Mouse (Mus musculus) B cell, adult 2 months (primary cell): Measurements from ENCODE around the gene Tank.

ENCODE experiments used
- DNase-seq, 2 experiments: peaks; one replicate each; pipeline ENCODE4 v3.0.0; 2022

Gene Tank

DNA sequence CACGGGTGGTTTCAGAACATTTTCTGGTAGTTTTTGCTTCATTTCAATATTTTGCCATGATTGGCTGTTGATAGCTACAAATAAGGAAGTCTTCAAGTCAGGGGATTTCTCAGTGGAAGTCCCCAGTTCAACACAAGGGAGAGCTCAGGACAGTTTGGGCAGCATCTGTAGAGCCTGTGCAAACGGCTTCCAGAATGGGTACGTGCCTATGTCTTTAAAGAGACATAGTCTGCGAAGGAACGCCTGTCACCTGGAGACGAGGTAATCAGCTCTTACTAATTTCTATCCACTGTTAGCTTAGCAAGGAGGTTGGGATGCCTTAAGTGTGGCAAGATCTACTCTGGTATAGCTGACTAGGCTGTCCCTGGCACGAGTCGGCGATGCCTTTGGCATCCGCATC lies at the start of gene Tank:
Gene Tank, plus strand, starts transcription at position 153 of the 400 bp plus-strand sequence.
- peak; percentile 76 to 79 for DNase-seq

DNA sequence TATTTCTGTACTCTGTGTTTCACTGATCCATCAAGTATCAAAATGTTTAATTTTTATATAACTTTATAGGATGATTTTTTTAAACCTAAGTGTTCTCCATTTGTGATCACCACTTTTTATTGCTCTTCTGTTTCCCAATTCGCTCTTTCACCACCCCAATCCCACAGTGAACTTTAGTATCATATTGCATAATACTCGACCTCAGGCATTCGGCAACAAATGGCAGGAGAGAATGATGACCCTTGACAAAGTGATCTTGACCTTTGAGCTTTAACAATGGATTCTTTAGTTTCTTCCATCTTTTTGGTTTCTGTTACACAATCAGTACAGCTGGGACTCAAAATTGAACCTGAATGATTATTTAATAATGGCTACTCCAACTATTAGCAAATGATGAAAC lies 46.1 kb upstream of the Tank start:
- no peak for DNase-seq

DNA sequence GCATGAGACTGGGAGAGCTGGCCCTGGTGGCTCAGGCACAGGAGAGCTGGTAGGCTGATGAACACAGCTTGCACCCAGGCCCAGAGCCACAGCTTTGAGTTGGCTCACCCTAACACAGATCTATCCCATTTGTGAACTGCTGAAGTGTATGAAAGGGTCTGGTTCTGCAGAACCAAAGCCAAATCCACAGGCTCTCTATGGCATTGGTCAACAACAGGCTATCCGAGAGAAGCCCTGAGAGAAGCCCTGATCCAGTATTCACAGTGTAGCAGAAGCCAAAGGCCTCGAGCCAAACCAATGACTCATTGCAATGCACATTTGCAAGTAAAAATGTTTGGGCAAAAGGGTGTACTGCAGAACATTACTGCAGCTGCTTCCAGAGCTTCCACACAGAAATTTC lies 45.3 kb upstream of the Tank start:
- DNase-seq: no peak

- DNase-seq: no peak
Observed at GRCm38 (mm10) chr2:61536901-61537300, 41.5 kb upstream of the Tank start.

GRCm38 (mm10) chr2:61539378-61539777 lies 39.0 kb upstream of the Tank start:
- no peak for DNase-seq

GRCm38 (mm10) chr2:61542426-61542825 lies 36.0 kb upstream of the Tank start:
- DNase-seq: no peak

- no peak for DNase-seq
Observed at GRCm38 (mm10) chr2:61545666-61546065, 32.7 kb upstream of the Tank start.

DNA sequence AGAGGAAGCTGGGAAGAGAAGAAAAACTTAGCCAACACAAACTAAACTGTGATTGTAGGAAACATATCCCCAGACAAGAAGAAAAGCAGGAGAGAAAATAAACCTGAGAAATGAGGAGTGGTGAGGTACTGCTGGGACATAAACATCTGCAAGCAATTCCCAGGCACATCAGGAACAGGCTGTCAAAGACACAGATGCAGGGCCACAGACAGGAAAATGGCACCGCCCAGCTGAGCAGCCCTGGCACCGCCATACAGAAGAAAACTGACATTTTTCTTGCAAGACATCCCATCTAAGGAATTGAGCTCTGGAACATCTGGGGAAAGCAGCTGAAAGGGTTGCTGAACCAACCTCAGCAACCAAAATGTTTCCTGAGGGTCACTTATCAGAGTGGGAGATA lies 30.4 kb upstream of the Tank start:
- DNase-seq: no peak

DNA sequence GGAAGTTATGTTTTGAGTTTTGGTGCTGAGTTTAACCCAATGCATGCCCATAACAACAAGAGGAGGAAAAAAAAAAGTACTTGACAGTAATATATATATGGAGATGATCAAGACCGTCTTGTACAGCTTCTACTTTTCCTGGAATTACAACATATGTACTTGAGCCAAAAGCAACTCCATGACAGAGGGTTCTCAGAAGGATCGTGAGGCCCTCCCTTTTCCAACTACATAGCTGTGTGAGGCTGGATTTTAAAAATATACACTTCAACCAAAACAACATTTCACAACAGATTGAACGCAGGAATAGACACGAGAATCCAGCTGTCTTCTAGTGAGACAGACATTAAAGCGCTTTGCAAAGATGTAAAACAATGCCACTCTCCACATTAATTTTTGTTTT lies 26.7 kb upstream of the Tank start:
- no peak for DNase-seq

- DNase-seq: no peak
Observed at GRCm38 (mm10) chr2:61555367-61555766, 23.0 kb upstream of the Tank start.

DNA sequence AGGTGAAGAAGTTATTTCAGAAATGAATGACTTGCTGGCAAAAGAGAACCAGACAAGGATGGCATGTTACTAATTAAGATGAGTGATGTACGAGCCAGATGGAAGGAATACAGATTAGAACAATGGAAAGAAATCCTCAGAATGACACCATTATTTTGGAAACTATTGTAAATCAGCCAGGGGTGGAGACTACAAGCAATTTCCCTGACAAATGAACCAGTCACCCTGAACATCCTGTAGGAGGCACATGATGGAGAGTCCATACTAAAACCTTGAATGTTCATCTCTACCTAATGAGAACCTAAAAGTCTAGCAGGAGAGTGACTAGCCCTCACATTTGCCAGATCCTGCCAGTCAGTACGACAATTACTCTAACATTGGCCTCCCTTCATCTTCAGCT lies 22.6 kb upstream of the Tank start:
- DNase-seq: no peak

DNA sequence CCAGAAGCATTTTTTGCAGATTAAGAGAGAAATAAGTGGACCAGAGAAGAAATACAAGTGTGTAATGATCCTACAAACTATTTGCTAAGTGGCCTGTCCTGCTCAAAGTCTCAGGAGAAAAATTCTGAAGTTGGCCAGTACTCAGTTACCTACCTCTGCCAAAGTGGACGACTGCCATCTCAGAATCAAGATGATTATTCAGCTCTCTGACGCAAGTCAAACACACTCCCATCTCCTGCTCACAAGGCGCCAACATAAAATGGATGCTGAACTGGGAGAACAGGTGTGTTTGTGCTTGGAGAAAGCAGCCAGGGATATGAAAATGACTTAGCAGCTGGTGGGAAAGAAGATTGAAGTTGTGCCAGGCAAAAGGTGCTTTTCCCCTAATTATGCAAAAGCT lies 21.7 kb upstream of the Tank start:
- DNase-seq: no peak

- DNase-seq: no peak
Observed at GRCm38 (mm10) chr2:61557848-61558471, 20.4 kb upstream of the Tank start.

- DNase-seq: no peak
Observed at GRCm38 (mm10) chr2:61561058-61561457, 17.3 kb upstream of the Tank start.

DNA sequence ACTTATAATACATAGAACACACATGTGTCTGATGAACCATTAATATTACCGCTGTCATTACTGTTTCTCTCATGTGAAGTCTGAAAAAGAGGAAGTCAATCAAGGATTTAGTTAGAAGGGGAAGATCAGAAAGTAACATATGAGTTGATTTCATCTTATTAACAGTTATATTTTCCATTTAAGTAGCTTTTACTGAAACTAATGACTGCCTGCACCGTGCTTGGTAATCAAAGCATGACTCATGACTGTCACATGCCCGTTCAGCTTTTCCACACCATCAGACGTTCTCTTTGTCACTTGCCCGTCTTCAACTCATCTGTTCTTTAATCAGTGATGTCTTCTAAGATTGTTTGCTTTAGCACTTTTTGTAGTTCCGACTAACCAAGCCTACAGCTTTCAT lies 15.2 kb upstream of the Tank start:
- peak; percentile 44 for DNase-seq

DNA sequence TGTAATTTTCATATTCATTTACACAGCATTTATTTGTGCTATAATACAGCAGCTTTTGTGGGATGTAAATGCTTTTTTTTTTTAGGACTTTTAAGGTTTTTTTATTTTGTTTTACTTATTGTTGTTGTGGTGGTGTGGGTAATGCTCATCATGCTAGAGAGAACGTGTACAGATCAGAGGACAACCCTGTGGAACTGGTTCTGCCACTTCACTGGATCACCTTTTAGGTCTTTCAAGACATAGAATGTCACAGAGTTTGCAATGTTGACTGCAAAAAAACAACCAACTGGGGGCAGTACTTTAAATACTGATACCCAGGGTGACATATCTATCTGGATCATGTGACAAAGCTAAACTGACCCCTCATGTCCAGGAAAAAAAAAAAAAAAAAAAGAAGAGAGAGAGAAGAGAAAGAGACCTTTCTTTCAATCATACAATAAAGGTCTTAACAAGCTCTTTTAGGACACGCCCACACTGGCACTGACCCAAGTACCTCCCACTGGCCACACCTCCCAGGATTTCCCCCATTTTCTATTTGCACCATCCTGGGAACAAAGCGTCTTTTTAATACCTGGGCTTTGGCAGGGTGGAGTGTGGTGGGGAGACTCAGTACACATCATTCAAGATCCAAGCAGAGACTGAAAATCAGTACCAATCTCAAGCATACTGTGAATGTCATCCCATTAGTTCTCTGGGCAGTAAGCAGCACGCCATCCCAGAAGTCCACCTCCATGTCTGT lies 11.2 kb upstream of the Tank start:
- DNase-seq: no peak

DNA sequence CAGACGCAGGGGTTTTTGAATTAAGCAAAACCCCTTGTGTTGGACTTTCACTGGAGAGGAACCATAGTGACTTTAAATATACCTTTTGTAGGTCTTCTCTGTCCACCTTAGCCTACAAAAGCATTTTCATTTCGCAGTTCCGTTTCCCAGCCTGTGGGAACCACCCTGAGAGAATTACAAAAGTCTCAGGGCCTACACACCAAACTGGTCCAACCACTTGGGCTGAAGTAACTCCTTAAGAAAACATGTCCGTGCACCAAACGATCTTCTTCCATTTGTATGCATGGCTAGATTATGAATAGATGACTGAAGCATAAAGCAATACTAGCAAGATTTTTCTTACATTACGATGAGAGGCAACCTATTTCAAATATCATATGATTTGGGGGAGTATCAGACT lies 9.2 kb upstream of the Tank start:
- no peak for DNase-seq

DNA sequence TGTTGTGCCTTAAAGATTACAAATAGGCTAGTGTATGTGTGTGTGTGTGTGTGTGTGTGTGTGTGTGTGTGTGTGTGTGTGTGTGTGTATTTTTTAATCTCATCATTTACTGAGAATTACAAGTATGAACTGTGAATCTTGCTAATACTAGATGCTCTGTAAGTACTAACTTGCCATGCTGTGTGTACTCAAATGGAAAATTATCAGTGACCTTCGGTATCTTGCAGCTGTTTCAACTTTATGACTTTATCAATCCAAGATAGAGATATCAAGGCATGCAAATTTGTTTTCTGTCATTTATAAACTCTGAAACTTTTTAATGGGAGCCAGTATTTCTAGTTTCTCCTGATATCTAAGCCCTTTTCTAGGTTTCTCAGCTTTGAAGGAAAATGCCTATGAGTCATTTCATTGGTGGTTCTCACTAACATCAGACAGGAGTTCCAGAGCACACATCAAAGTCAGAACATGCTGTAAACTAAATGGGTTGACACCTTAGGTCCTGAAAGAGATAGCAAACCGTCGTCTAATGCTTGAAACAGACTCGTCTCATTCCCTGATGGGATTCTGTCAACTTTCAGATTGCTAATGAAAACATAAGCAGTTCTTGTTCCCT lies 6.9 kb upstream of the Tank start:
- DNase-seq: no peak

GRCm38 (mm10) chr2:61576497-61576896 lies 1.9 kb upstream of the Tank start:
- DNase-seq: no peak

DNA sequence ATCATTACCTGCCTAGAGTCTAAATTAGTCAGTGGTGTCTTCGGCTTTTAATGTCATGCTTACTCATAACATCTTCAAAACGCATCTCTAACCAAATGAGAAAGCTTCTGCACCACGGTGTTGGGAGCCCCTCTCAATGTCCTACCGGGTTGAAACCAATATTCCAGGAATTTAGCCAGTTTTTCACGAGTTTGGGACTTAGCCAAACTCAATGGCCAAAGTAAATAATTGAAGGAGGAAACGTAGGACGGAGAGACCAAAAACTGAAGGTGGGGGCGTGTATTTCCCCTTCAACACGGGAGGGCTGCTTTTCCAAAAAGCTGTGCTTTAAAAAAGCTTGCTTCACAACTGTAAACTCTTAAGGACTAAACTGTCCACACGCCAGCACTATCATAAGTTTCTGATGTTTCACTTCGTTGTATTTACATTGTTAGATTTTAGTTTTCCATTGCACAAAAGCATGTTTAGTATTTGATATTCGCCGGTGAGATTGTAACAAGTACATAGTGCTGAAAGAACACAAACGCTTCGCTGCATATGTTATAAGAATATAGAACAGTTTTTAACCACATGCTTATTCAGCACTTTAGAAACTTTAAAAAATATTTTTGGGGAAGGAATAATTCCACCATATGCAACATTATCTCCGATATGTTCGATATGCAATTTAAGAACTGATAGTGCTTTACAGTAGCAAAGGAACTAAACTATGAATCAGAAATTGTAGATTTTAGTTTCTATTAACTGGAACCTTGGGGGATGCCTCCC lies 1.3 kb upstream of the Tank start:
- DNase-seq: no peak

GRCm38 (mm10) chr2:61577696-61578062 lies 706 bp upstream of the Tank start:
- DNase-seq: peak; percentile 31 to 43

DNA sequence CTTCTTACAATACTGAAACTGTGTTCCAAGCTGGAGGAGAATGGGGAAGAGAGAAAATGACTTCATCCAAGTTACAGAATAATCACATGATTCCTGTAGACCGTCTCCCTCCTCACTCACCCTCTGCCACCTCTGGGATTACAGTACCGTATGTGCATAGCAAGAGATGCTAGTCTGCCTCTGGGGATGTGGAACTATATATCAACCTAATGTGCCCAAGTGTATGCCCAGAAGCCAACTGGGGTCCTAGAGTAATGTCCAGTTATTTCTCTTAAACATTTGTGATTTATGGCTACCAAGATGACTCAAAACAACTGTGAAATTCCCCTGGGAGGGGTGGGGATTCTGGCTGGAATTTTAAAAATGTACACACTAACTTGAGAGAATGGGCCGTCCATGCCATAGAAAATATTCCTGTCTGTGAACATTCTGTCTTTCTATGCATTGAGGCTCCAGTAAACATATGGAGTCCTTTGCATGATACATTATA lies 1.2 kb downstream of the Tank start:
- DNase-seq: peak in 1 of 2 experiments; percentile 26

DNA sequence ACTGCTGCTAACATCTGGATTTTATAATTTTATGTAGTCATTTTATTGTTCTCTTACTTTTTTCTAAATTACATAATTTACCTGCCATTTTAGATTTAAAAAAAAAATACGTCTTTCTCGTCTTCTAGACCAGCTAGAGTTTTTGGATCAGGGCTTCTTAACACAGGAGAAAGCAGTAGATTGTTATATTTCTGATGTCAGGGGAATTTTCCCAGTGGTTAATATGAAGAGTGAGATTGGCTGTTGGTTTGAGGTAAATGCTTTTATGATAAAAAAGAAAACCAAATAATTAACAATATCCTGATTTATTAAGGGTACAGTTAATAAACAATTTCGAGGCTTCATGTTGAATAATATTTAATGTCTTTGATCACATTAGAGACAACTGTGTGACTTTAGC lies 1.7 kb downstream of the Tank start:
- no peak for DNase-seq
